Comparison of ENCODE assay signal across 14 mouse cellular contexts in genomic region chr2:68864366-68864765, GRCm38 (mm10). TPM values are rescaled to one million over a fixed set of nuclear protein-coding genes. Genes with fewer than 3 reads are reported as not detected.
DNase-seq lines count a peak whose midpoint lies in the region; ATAC-seq and TF ChIP-seq lines count a peak whose summit lies in the region.
"Had no signal": no experiment of that assay in that cellular context is flagged by ENCODE, and none has a peak within 500 bp of the region (broad histone marks: within the 10 kb centered on the region; RNA-seq: fewer than 3 reads in every experiment).

No protein-coding gene starts in this region.

- no peak for TF ChIP-seq CTCF in forebrain, postnatal 0 days (IDR thresholded peaks at IDR 0.05; ENCODE audit: low read depth)
- no peak for TF ChIP-seq CTCF in intestine, postnatal 0 days (IDR thresholded peaks at IDR 0.05; ENCODE audit: low read depth)

- no peak for DNase-seq in forebrain, postnatal 0 days
- peak; percentile 27 for DNase-seq in adipocyte (ENCODE audit: low spot score)
- peak; percentile 76 for DNase-seq in cerebellum, adult 8-10 months
- DNase-seq in urinary bladder, postnatal 10 days (ENCODE audit: low spot score), result no peak
- DNase-seq in heart, postnatal 14 days, result no peak
- DNase-seq: embryo, embryonic 11 days; kidney, adult 9 months; liver; right cerebral cortex, postnatal 25 days; thymus, postnatal 25 days had no signal

- no peak overlapping the region for H3K27ac ChIP-seq in forebrain, postnatal 0 days (ENCODE audit: low read depth, low read length)
- H3K27ac ChIP-seq in forebrain, embryonic 12.5 days, result no peak overlapping the region
- no peak overlapping the region for H3K27ac ChIP-seq in intestine, postnatal 0 days (ENCODE audit: low read depth, low read length)

- ATAC-seq in forebrain, postnatal 0 days, result no peak
- no peak for ATAC-seq in forebrain, embryonic 12.5 days (ENCODE audit: low FRiP score)
- no peak for ATAC-seq in intestine, postnatal 0 days
- no peak for ATAC-seq in erythroblast, adult 5-6 weeks (replicated peaks; ENCODE audit: low FRiP score, poor library complexity, severe bottlenecking)

- no peaks in the 10 kb centered on the region for H3K9me3 ChIP-seq in forebrain, postnatal 0 days (ENCODE audit: low read length)
- no peaks in the 10 kb centered on the region for H3K9me3 ChIP-seq in forebrain, embryonic 12.5 days
- no peaks in the 10 kb centered on the region for H3K9me3 ChIP-seq in intestine, postnatal 0 days (ENCODE audit: control insufficient read depth)
- H3K9me3 ChIP-seq: G1E had no signal

- peaks cover 15% of the 10 kb centered on the region for H3K4me1 ChIP-seq in forebrain, postnatal 0 days (ENCODE audit: insufficient read depth)
- H3K4me1 ChIP-seq in forebrain, embryonic 12.5 days, result peaks cover 17% of the 10 kb centered on the region
- H3K4me1 ChIP-seq in intestine, postnatal 0 days (replicated peaks; ENCODE audit: control insufficient read depth, insufficient read depth, low read length), result 0 out of 2 replicates have a peak, but pooled peaks cover 8% of the 10 kb centered on the region

- peak overlapping the region; percentile 93 for H3K4me3 ChIP-seq in forebrain, postnatal 0 days (ENCODE audit: low read depth, low read length)
- no peak overlapping the region for H3K4me3 ChIP-seq in forebrain, embryonic 12.5 days (replicated peaks)
- no peak overlapping the region for H3K4me3 ChIP-seq in intestine, postnatal 0 days (ENCODE audit: low read depth, low read length)

- H3K9ac ChIP-seq in forebrain, postnatal 0 days, result no peak overlapping the region
- H3K9ac ChIP-seq in forebrain, embryonic 12.5 days, result no peak overlapping the region
- H3K9ac ChIP-seq in intestine, postnatal 0 days (ENCODE audit: low read depth, low read length), result no peak overlapping the region

- WGBS in forebrain, postnatal 0 days, result 72% methylated on average over 2 of the region's 2 CpGs
- 79% methylated on average over 2 of the region's 2 CpGs for whole genome bisulfite sequencing in forebrain, embryonic 12.5 days
- 41% methylated on average over 2 of the region's 2 CpGs for WGBS in intestine, postnatal 0 days

- H3K36me3 ChIP-seq in forebrain, postnatal 0 days (ENCODE audit: insufficient read depth), result no peaks in the 10 kb centered on the region
- H3K36me3 ChIP-seq in forebrain, embryonic 12.5 days (replicated peaks), result no peaks in the 10 kb centered on the region
- H3K36me3 ChIP-seq in intestine, postnatal 0 days (ENCODE audit: control insufficient read depth, insufficient read depth), result no peaks in the 10 kb centered on the region

- no peaks in the 10 kb centered on the region for H3K27me3 ChIP-seq in forebrain, postnatal 0 days (ENCODE audit: insufficient read depth, low read length)
- peaks cover 11% of the 10 kb centered on the region; the same call in 1 of the 2 replicates for H3K27me3 ChIP-seq in forebrain, embryonic 12.5 days
- H3K27me3 ChIP-seq in intestine, postnatal 0 days (replicated peaks; ENCODE audit: control insufficient read depth, insufficient read depth, low read length), result no peaks in the 10 kb centered on the region

- intact Hi-C loops in heart, postnatal 14 days (cut with DNase I), result loop anchor here (5.0 kb wide), 2 partner anchors 72 to 73 kb away; no protein-coding TSS in a partner anchor

- H3K4me2 ChIP-seq in forebrain, postnatal 0 days (ENCODE audit: low read depth), result peak overlapping the region; percentile 89
- H3K4me2 ChIP-seq in forebrain, embryonic 12.5 days, result no peak overlapping the region
- peak overlapping the region; percentile 87 for H3K4me2 ChIP-seq in intestine, postnatal 0 days (replicated peaks; ENCODE audit: low read depth)

RNA-seq across cellular contexts. Expression of gene Cers6, which starts 3.1 kb away (rescaled TPM):
- total RNA-seq in forebrain, postnatal 0 days (2014; rRNA removed), result 67.8 and 81.7 TPM in 2 replicates
- 19.6 and 26.7 TPM in 2 replicates for polyA plus RNA-seq in forebrain, postnatal 0 days (2015; fragmentation: Nextera tagmentation; extraction: Ambion mirVana)
- 34.8 and 38.3 TPM in 2 replicates for polyA plus RNA-seq in forebrain, embryonic 12.5 days (2016; fragmentation: Nextera tagmentation; extraction: Ambion mirVana)
- polyA plus RNA-seq in intestine, postnatal 0 days (2015; fragmentation: Nextera tagmentation; extraction: Ambion mirVana), result 21.5 and 21.8 TPM in 2 replicates
- total RNA-seq in erythroblast, adult 5-6 weeks (2015; ENCODE audit: low replicate concordance), result 16.3 and 16.7 TPM in 2 replicates
- 8.2 and 9.3 TPM in 2 replicates for total RNA-seq in erythroblast, adult 5-6 weeks (2017; ENCODE audit: low replicate concordance)
- total RNA-seq in heart, postnatal 14 days (2021), result 10 to 100 TPM; 14.1 to 14.7 TPM

Comparison
In these comparisons a context has a peak if more than half of its experiments do, and no peak if none do; other contexts are left out.
1. DNase-seq: peak in adipocyte (single experiment) and cerebellum, adult 8-10 months (single experiment); none in forebrain, postnatal 0 days (single experiment), urinary bladder, postnatal 10 days (single experiment) and heart, postnatal 14 days (0 of 2).